Mouse (Mus musculus): Measurements from ENCODE around the gene Lztr1. TPM values are rescaled to one million over a fixed set of nuclear protein-coding genes. Genes with fewer than 3 reads are reported as not detected.
A peak's percentile ranks its signal among the peaks of the same experiment; 100 is the strongest.

The Lztr1 gene
- polyA plus RNA-seq, 1 experiment from 2014 or later: 102 TPM

DNA sequence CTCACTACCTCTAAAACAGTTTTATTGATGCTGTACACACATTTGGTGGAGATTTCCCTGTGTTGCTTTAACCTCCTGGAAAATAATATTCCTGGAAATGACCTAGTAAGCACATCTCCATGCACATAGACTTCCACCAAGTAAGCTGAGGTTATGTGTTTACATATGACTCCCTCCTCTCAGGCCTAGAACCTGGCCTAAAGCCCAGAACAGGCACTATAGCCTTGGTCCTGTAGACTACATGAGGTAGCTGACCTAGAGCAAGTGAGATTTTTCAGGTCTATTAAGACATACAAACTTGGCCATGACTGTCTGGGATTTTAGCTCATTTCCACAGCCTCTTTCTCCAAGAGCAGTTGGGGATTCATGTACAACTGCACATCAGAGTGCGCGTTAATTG lies 1.7 kb downstream of the Lztr1 start:
- ATAC-seq: no peak
- Histone ChIP-seq H3K4me3 (peak overlapping the region; percentile 66), H3K27me3 (0 out of 2 replicates have a peak, but pooled peaks cover 3% of the 10 kb centered on the region), H3K9me3 (replicated peaks) (no peaks in the 10 kb centered on the region), H3K36me3 (ENCODE audit: poor library complexity, severe bottlenecking) (peaks cover 38% of the 10 kb centered on the region), H3K27ac (no peak overlapping the region), H3K4me2 (peak overlapping the region; percentile 83), H3K4me1 (peaks cover 18% of the 10 kb centered on the region), H3K9ac (peak overlapping the region; percentile 85; the same call in 1 of the 2 replicates)
- WGBS: 97% methylated on average over 2 of the region's 2 CpGs

DNA sequence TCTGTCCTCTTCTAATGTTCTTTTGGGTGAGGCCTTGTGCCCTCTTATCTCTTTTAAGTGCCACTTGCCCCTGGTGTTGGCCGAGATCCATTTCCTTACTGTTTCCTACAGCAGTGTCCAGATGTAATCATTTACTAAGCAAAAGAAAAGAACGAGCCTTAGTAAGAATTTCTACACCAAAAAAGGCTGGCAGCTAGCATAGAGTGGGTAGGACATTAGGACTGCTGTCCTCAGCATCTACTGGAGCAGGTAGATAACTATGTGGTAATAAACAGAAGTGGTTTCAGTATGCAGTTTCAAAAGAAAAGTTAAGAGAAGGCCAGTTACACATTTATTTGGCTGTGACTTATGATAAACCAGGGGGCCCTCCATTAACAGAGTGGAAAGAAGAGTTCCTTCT lies 2.2 kb downstream of the Lztr1 start:
- no peak overlapping the region for H3K4me3 ChIP-seq
- H3K9ac ChIP-seq: 0 out of 2 replicates have a peak overlapping the region, but pooled peaks have one; percentile 27
- peaks cover 44% of the 10 kb centered on the region for H3K36me3 ChIP-seq (ENCODE audit: poor library complexity, severe bottlenecking)
- no peak for ATAC-seq
- no peak overlapping the region for H3K4me2 ChIP-seq
- WGBS: 91% methylated on average over 2 of the region's 2 CpGs
- H3K27ac ChIP-seq: no peak overlapping the region
- no peaks in the 10 kb centered on the region for H3K9me3 ChIP-seq (replicated peaks)
- H3K27me3 ChIP-seq: 0 out of 2 replicates have a peak, but pooled peaks cover 3% of the 10 kb centered on the region
- H3K4me1 ChIP-seq: peaks cover 18% of the 10 kb centered on the region

DNA sequence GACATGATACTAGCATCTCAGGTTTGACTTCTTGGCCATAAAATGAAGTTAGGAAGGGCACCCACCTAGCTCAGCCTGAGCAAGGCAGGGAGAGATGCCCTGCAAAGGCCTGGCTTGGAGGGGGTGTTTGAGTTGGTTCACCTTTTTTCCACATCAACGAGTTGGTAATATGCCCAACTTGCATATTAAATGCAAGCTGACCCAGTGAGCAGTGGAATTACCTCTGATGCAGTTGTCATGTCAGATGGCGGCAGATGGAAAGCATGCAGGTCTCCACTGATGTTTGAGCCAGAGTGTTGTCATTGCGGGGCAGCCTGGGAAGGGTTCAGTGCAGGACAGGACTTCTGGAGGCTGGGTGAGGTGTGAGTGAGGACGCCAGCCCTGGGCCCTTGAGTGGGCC lies 2.9 kb downstream of the Lztr1 start:
- Histone ChIP-seq H3K27me3 (0 out of 2 replicates have a peak, but pooled peaks cover 1% of the 10 kb centered on the region), H3K4me2 (no peak overlapping the region), H3K4me3 (no peak overlapping the region), H3K27ac (no peak overlapping the region), H3K9ac (no peak overlapping the region; the same call in 1 of the 2 replicates), H3K9me3 (replicated peaks) (no peaks in the 10 kb centered on the region), H3K4me1 (peaks cover 18% of the 10 kb centered on the region), H3K36me3 (ENCODE audit: poor library complexity, severe bottlenecking) (peaks cover 51% of the 10 kb centered on the region)
- WGBS: 93% methylated on average over 4 of the region's 4 CpGs
- no peak for ATAC-seq

DNA sequence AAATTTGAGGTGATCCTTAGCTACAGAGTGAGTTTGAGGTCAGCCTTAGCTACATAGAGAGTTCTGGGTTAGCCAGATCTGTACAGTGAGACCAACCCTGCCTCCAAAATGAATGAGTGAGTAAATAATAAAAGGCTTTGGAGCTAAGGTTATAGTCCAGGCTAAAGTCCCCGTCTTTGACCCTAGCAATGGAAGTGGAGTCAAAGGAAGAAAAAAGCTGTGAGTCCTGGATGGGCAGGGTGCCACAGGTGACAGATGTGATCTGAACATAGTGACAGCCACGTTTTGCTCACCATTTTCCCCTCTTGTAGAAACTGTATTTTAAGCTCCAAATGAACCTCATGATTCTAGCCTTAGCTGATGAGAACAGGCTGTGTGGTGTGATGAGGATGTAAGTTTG lies 10.4 kb downstream of the Lztr1 start:
- 93% methylated on average over 2 of the region's 2 CpGs for WGBS

DNA sequence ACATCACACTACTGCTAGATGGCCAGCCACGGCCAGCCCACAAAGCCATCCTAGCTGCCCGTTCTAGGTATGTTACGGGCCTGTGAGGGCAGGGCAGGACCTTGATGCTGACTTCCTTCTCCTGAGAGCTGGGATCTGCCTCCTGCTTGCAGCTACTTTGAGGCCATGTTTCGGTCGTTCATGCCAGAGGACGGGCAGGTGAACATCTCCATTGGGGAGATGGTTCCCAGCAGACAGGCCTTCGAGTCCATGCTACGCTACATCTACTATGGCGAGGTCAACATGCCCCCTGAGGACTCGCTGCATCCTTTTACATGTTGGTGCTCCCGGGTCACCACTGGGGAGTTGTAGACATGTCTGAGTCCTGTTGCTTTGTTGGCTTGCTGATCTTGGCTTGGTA lies 15.7 kb downstream of the Lztr1 start:
- H3K27me3 ChIP-seq: no peaks in the 10 kb centered on the region
- ATAC-seq: no peak
- H3K4me3 ChIP-seq: no peak overlapping the region
- H3K9ac ChIP-seq: no peak overlapping the region
- peaks cover 97% of the 10 kb centered on the region for H3K36me3 ChIP-seq (ENCODE audit: poor library complexity, severe bottlenecking)
- no peaks in the 10 kb centered on the region for H3K9me3 ChIP-seq (replicated peaks)
- no peak overlapping the region for H3K4me2 ChIP-seq
- H3K27ac ChIP-seq: no peak overlapping the region
- no peaks in the 10 kb centered on the region for H3K4me1 ChIP-seq
- 91% methylated on average over 11 of the region's 11 CpGs for WGBS

More for the DNA sequence above, 10.4 kb downstream of the Lztr1 start:
- no peak for ATAC-seq
- peaks cover 99% of the 10 kb centered on the region for H3K36me3 ChIP-seq (ENCODE audit: poor library complexity, severe bottlenecking)
- H3K4me1 ChIP-seq: no peaks in the 10 kb centered on the region
- H3K9ac ChIP-seq: no peak overlapping the region
- H3K9me3 ChIP-seq (replicated peaks): no peaks in the 10 kb centered on the region
- no peaks in the 10 kb centered on the region for H3K27me3 ChIP-seq
- no peak overlapping the region for H3K27ac ChIP-seq
- no peak overlapping the region for H3K4me3 ChIP-seq
- no peak overlapping the region for H3K4me2 ChIP-seq

DNA sequence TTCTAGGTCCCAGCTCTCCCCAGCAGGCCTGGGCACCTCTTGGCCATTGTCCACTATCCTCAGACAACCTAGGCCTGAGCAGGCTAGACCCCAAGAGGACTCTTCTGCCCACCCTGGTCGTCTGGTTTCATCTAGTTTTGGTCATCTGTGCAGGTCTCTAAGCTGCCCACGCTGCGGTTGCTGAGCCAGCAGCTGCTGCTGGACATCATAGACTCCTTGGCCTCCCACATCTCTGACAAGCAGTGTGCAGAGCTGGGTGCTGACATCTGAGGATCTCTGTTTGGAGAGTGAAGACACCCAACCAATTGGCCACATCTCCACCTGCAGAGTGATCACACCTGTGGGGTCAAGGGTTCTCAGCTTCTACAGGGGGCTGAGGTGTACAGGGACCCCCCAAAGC lies 17.0 kb downstream of the Lztr1 start:
- Histone ChIP-seq H3K27me3 (no peaks in the 10 kb centered on the region), H3K9me3 (replicated peaks) (no peaks in the 10 kb centered on the region), H3K4me3 (no peak overlapping the region), H3K4me2 (no peak overlapping the region), H3K4me1 (peaks cover 10% of the 10 kb centered on the region), H3K27ac (no peak overlapping the region), H3K9ac (no peak overlapping the region), H3K36me3 (ENCODE audit: poor library complexity, severe bottlenecking) (peaks cover 83% of the 10 kb centered on the region)
- WGBS: 83% methylated on average over 3 of the region's 3 CpGs
- no peak for ATAC-seq

DNA sequence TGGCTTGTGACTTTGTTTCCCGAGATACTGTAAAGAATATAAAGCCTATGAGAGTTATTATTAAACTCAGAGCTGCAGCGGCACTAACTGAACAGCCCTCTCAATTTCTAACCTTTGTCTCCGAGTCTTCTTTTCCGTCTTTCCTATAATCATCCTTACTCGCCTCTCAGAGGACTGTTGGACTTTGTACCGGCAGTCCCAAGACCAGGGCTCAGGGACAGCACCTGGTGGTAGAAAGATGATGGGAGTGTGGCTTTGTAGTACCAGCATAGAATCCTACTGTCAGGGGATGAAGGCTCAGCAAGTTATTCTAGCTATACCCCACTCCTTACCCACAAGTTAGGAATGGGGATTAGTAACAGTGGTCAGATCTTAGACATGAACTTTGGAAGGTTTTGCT lies 17.7 kb downstream of the Lztr1 start:
- Histone ChIP-seq H3K36me3 (ENCODE audit: poor library complexity, severe bottlenecking) (peaks cover 76% of the 10 kb centered on the region), H3K9me3 (replicated peaks) (no peaks in the 10 kb centered on the region), H3K27ac (no peak overlapping the region), H3K4me3 (no peak overlapping the region), H3K4me2 (no peak overlapping the region), H3K9ac (no peak overlapping the region), H3K27me3 (no peaks in the 10 kb centered on the region), H3K4me1 (peaks cover 10% of the 10 kb centered on the region)
- 92% methylated on average over 6 of the region's 6 CpGs for WGBS
- ATAC-seq: no peak

DNA sequence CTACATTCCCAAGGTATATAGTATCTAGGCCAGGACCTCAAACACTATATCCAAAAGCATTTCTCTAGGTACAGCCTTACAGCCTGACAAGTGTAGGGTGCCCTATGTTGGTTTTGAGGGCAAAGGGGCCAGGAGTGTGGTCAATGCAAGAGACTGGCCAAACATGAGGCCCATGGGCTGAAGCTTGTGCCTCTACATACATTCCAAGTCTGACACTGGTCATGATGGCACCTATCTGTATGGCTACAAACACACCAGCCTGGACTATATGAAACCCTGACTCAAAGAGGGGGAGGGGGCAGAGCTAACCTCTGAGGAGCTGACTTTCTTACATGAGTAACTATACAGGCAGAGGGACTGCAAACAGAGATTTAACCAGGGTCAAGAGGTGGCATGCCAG lies 19.1 kb downstream of the Lztr1 start:
- H3K9ac ChIP-seq: no peak overlapping the region
- H3K4me2 ChIP-seq: no peak overlapping the region
- no peak overlapping the region for H3K27ac ChIP-seq
- ATAC-seq: no peak
- peaks cover 62% of the 10 kb centered on the region for H3K36me3 ChIP-seq (ENCODE audit: poor library complexity, severe bottlenecking)
- H3K4me1 ChIP-seq: peaks cover 21% of the 10 kb centered on the region
- no peaks in the 10 kb centered on the region for H3K27me3 ChIP-seq
- H3K9me3 ChIP-seq (replicated peaks): no peaks in the 10 kb centered on the region
- no peak overlapping the region for H3K4me3 ChIP-seq

DNA sequence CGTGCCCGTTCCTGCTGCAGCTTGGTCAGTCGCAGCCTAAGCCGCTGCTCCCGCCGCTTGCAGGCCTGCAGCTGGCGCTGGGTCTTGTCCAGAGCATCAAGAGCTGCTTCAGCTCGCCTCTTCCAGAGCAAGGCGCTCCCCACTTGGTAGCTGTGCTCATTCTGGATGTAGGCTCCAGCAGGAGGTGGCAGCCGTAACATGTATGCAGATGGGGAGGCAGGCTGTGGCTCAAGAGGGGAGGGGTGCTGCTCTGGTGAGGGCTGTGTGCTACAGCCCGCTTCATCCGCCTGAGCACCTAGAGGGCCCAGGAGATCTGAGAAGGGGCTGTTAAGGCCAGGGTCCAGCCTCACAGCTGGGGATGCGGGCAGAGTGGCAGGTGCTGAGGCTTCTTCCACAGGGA lies 19.8 kb downstream of the Lztr1 start:
- H3K27ac ChIP-seq: no peak overlapping the region

DNA sequence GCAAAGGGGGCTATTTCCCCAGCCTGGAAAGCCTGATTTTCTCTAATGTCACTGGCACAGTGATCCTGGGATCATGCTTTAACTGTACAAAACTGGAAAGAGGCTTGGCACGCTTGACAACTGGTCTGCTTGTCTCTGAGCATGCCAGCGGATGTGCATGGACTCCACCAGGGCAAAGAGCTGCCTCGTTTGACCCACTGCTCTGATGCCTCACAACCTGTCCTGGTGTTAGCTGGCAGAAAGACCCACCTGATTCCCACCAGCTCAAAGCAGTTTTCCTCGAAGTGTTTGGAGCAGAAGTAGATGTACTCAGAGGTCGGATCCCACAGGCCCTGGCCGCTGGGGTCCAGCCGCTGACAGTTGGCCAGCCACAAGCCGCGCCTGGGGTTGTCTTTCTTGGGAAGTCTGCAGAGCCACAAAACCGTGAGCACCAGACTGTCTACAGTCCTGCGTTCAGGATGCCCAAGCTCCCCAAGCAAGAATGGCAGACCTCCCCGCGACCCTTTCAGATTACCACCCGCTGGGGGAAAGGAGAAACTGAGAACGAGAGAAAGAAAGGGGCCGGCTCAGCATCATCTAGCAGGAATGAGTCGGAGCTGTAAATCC lies 21.6 kb downstream of the Lztr1 start:
- H3K9ac ChIP-seq: peak overlapping the region; percentile 90
- peak overlapping the region; percentile 71 for H3K4me3 ChIP-seq
- H3K27ac ChIP-seq: peak overlapping the region; percentile 96
- H3K9me3 ChIP-seq (replicated peaks): no peaks in the 10 kb centered on the region
- H3K4me2 ChIP-seq: peak overlapping the region; percentile 95
- ATAC-seq: 0 out of 2 replicates have a peak, but pooled peaks have one; percentile 1
- H3K36me3 ChIP-seq (ENCODE audit: poor library complexity, severe bottlenecking): peaks cover 40% of the 10 kb centered on the region
- H3K27me3 ChIP-seq: no peaks in the 10 kb centered on the region
- H3K4me1 ChIP-seq: peaks cover 21% of the 10 kb centered on the region
- WGBS: 13% methylated on average over 17 of the region's 17 CpGs

More for the DNA sequence above, 19.8 kb downstream of the Lztr1 start:
- Histone ChIP-seq H3K9me3 (replicated peaks) (no peaks in the 10 kb centered on the region), H3K4me3 (no peak overlapping the region), H3K9ac (0 out of 2 replicates have a peak overlapping the region, but pooled peaks have one; percentile 26), H3K4me2 (no peak overlapping the region), H3K27me3 (no peaks in the 10 kb centered on the region), H3K36me3 (ENCODE audit: poor library complexity, severe bottlenecking) (peaks cover 56% of the 10 kb centered on the region), H3K4me1 (peaks cover 21% of the 10 kb centered on the region)
- no peak for ATAC-seq
- WGBS: 90% methylated on average over 13 of the region's 13 CpGs

DNA sequence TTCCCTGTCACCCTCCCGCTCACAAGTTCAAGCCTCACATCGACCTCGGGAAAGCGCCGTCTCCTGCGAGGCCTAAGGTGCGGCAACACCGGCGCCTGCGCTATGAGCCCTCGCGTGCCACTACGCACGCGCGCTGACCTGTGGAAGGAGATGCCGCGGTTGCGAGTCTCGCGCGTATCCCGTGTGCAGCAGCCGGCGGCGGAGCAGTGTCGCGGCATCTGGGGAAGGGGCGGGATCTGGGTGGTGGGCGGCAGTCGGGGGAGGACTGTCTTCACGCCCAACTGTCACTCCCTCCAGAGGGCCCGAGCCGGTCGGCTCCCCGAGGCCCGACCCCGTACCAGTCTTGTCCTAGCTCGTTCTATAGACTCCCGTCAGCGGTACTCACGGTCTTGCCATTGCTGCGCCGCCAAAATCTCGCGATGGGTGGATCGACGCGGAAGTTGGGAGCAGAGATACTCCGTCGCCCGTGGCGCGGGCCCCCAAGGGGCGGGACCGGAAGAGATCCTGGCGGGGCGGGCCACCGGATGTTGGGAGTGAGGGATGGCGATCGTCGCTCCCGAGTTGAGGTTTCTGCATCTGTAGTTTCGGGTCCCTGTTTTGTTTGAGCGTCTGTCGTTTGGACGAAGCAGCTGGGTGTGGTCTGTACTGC lies 22.3 kb downstream of the Lztr1 start, which contains the start of gene Thap7:
Gene Thap7 (minus strand): TSS at position 497 of the 649 bp plus-strand sequence.
- H3K4me2 ChIP-seq: peak within 1 kb of the TSS; percentile 95
- H3K4me3 ChIP-seq: peak within 1 kb of the TSS; percentile 71
- under 1% methylated on average over 67 of the region's 67 CpGs for WGBS
- no peaks in the 10 kb centered on the region for H3K9me3 ChIP-seq (replicated peaks)
- H3K27ac ChIP-seq: peak within 1 kb of the TSS; percentile 96
- peak within 1 kb of the TSS; percentile 90 for H3K9ac ChIP-seq
- H3K4me1 ChIP-seq: peaks cover 21% of the 10 kb centered on the region
- no peaks in the 10 kb centered on the region for H3K27me3 ChIP-seq
- H3K36me3 ChIP-seq (ENCODE audit: poor library complexity, severe bottlenecking): peaks cover 33% of the 10 kb centered on the region
- peak; percentile 98 for ATAC-seq

DNA sequence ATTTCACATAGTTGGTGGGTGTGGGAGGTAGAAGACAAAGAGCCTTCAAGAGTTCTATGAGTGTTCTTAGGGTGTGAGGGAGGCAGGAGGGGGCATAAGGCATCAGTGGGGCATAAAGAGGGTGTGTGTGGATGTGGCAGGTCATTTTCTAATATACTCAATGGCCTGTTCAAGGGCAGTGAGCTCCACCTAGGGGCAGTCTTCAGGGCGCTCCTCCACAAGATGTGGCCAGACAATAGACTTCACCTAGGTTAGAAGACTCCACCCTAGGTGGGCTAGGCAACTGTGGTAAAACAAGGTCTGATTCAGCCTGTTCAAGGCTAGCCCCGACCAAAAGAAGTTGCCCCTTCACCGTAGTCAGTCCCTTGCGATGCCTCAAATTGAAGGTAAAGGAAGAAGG lies 23.8 kb downstream of the Lztr1 start:
- no peak overlapping the region for H3K4me3 ChIP-seq
- H3K27ac ChIP-seq: no peak overlapping the region
- H3K27me3 ChIP-seq: no peaks in the 10 kb centered on the region
- no peak for ATAC-seq
- H3K36me3 ChIP-seq (ENCODE audit: poor library complexity, severe bottlenecking): peaks cover 18% of the 10 kb centered on the region
- H3K4me2 ChIP-seq: no peak overlapping the region
- 59% methylated on average over 4 of the region's 4 CpGs for WGBS
- peaks cover 21% of the 10 kb centered on the region for H3K4me1 ChIP-seq
- H3K9me3 ChIP-seq (replicated peaks): no peaks in the 10 kb centered on the region
- H3K9ac ChIP-seq: no peak overlapping the region

Data from forebrain, embryonic 13.5 days (tissue).